Mouse (Mus musculus): ENCODE measurements around the gene Dgcr2. TPM values are rescaled to one million over a fixed set of nuclear protein-coding genes. Genes with fewer than 3 reads are reported as not detected.
A peak's percentile ranks its signal among the peaks of the same experiment; 100 is the strongest.

Dgcr2 gene
- polyA plus RNA-seq, 1 experiment from 2014 or later, result 75.2 TPM

GRCm38 (mm10) chr16:17929631-17930030 lies 31.3 kb upstream of the Dgcr2 start:
- POLR2A ChIA-PET, result interaction anchor here (1.3 kb wide), 1 partner anchor 11 kb away, joined by 3 read pairs; no protein-coding TSS in a partner anchor
- in situ Hi-C loops (cut with MboI; ENCODE audit: low pct_unique_long_range_greater_than_20kb), result no loop called here
- no peak for TF ChIP-seq CTCF (IDR thresholded peaks at IDR 0.05)
- peaks cover 6% of the 10 kb centered on the region for H3K27me3 ChIP-seq
- DNase-seq (ENCODE audit: low read depth, low spot score) (no peak), ATAC-seq (no peak)
- CTCF ChIA-PET, result interaction anchor here (1.0 to 2.2 kb wide), 5 partner anchors 9 to 118 kb away, joined by 3 to 19 read pairs (median 4); no protein-coding TSS in a partner anchor

- peaks cover 2% of the 10 kb centered on the region for H3K27me3 ChIP-seq
- in situ Hi-C loops (cut with MboI; ENCODE audit: low pct_unique_long_range_greater_than_20kb), result no loop called here
- CTCF ChIA-PET, result interaction anchor here (1.1 to 2.2 kb wide), 6 partner anchors 9 to 118 kb away, joined by 3 to 19 read pairs (median 3); no protein-coding TSS in a partner anchor
- ATAC-seq, result no peak
- TF ChIP-seq CTCF (IDR thresholded peaks at IDR 0.05), result no peak
- POLR2A ChIA-PET, result interaction anchor here (0.6 to 1.3 kb wide), 3 partner anchors 9 to 57 kb away, joined by 3 to 4 read pairs (median 3); no protein-coding TSS in a partner anchor
- DNase-seq (ENCODE audit: low read depth, low spot score), result no peak
These were observed 30.8 kb upstream of the Dgcr2 start for GRCm38 (mm10) chr16:17929211-17929610.

- in situ Hi-C loops (cut with MboI; ENCODE audit: low pct_unique_long_range_greater_than_20kb), result no loop called here
- ChIA-PET POLR2A (interaction anchor here (0.6 to 1.3 kb wide), 3 partner anchors 10 to 57 kb away, joined by 3 to 4 read pairs (median 3); no protein-coding TSS in a partner anchor), CTCF (interaction anchor here (1.0 to 2.2 kb wide), 7 partner anchors 10 to 119 kb away, joined by 3 to 19 read pairs (median 3); no protein-coding TSS in a partner anchor)
- peak; percentile 53 for DNase-seq (ENCODE audit: low read depth, low spot score)
- TF ChIP-seq CTCF (IDR thresholded peaks at IDR 0.05), result no peak
- no peaks in the 10 kb centered on the region for H3K27me3 ChIP-seq
- peak; percentile 75 for ATAC-seq
These were observed 30.3 kb upstream of the Dgcr2 start for GRCm38 (mm10) chr16:17928627-17929104.

- no peaks in the 10 kb centered on the region for H3K27me3 ChIP-seq
- DNase-seq (ENCODE audit: low read depth, low spot score), result no peak
- ATAC-seq, result peak; percentile 73
- ChIA-PET CTCF (interaction anchor here (1.0 to 2.2 kb wide), 6 partner anchors 10 to 62 kb away, joined by 3 to 19 read pairs (median 3); no protein-coding TSS in a partner anchor), POLR2A (interaction anchor here (1.1 to 1.4 kb wide), 3 partner anchors 8 to 12 kb away, joined by 3 to 4 read pairs (median 4); no protein-coding TSS in a partner anchor)
- no peak for TF ChIP-seq CTCF (IDR thresholded peaks at IDR 0.05)
- in situ Hi-C loops (cut with MboI; ENCODE audit: low pct_unique_long_range_greater_than_20kb), result no loop called here
These were observed 29.8 kb upstream of the Dgcr2 start, which contains the start of gene Slc25a1 for GRCm38 (mm10) chr16:17928087-17928580. TSS of gene Slc25a1 (minus strand) at chr16:17928219.

- TF ChIP-seq CTCF (IDR thresholded peaks at IDR 0.05), result no peak
- H3K27me3 ChIP-seq, result no peaks in the 10 kb centered on the region
- in situ Hi-C loops (cut with MboI; ENCODE audit: low pct_unique_long_range_greater_than_20kb), result no loop called here
- ChIA-PET CTCF (interaction anchor here (1.0 to 2.2 kb wide), 2 partner anchors 11 to 13 kb away, joined by 3 to 19 read pairs; no protein-coding TSS in a partner anchor), POLR2A (interaction anchor here (1.4 kb wide), 1 partner anchor 9 kb away, joined by 4 read pairs; no protein-coding TSS in a partner anchor)
- DNase-seq (ENCODE audit: low read depth, low spot score) (no peak), ATAC-seq (peak; percentile 2)
These were observed 29.2 kb upstream of the Dgcr2 start for GRCm38 (mm10) chr16:17927351-17928082.

GRCm38 (mm10) chr16:17922163-17922538 lies 23.8 kb upstream of the Dgcr2 start:
- DNase-seq (ENCODE audit: low read depth, low spot score) (no peak), ATAC-seq (no peak)
- ChIA-PET CTCF (interaction anchor here (1.2 to 2.1 kb wide), 3 partner anchors 10 to 38 kb away, joined by 3 to 10 read pairs (median 7); partner anchors contain the start of gene Ess2), POLR2A (interaction anchor here (0.7 to 1.9 kb wide), 3 partner anchors 12 to 86 kb away, joined by 3 to 7 read pairs (median 7); partner anchors contain the start of gene Gm20518)
- in situ Hi-C loops (cut with MboI; ENCODE audit: low pct_unique_long_range_greater_than_20kb), result no loop called here
- peaks cover 6% of the 10 kb centered on the region for H3K27me3 ChIP-seq
- TF ChIP-seq CTCF (IDR thresholded peaks at IDR 0.05), result no peak

GRCm38 (mm10) chr16:17921325-17922162 lies 23.2 kb upstream of the Dgcr2 start:
- peaks cover 12% of the 10 kb centered on the region for H3K27me3 ChIP-seq
- TF ChIP-seq CTCF (IDR thresholded peaks at IDR 0.05), result no peak
- POLR2A ChIA-PET, result interaction anchor here (0.5 to 1.9 kb wide), 4 partner anchors 11 to 309 kb away, joined by 3 to 7 read pairs (median 5); partner anchors contain the start of gene Gm20518
- DNase-seq (ENCODE audit: low read depth, low spot score) (peak; percentile 77), ATAC-seq (peak; percentile 78)
- CTCF ChIA-PET, result interaction anchor here (1.2 to 2.1 kb wide), 3 partner anchors 10 to 37 kb away, joined by 3 to 10 read pairs (median 7); partner anchors contain the start of gene Ess2
- in situ Hi-C loops (cut with MboI; ENCODE audit: low pct_unique_long_range_greater_than_20kb), result no loop called here

- peaks cover 22% of the 10 kb centered on the region for H3K27me3 ChIP-seq
- DNase-seq (ENCODE audit: low read depth, low spot score), result no peak
- no peak for ATAC-seq
- TF ChIP-seq CTCF (IDR thresholded peaks at IDR 0.05), result no peak
- POLR2A ChIA-PET, result interaction anchor here (1.4 kb wide), 1 partner anchor 10 kb away, joined by 7 read pairs; no protein-coding TSS in a partner anchor
- in situ Hi-C loops (cut with MboI; ENCODE audit: low pct_unique_long_range_greater_than_20kb), result no loop called here
- CTCF ChIA-PET, result interaction anchor here (1.5 to 2.1 kb wide), 2 partner anchors 9 to 18 kb away, joined by 7 to 10 read pairs; partner anchors contain the start of gene Ess2
These were observed 22.2 kb upstream of the Dgcr2 start for GRCm38 (mm10) chr16:17920586-17920985.

Measured in Patski (cell line).